Mouse (Mus musculus) brain, embryonic 14.5 days (tissue): ENCODE data around the gene Map1b.

Source experiments
- CTCF ChIP-seq: fragments of 200-500 bp; IDR thresholded peaks from 2 replicates; pipeline ENCODE4 v1.5.1; 2012; ENCODE audit warnings: inconsistent platforms, mild to moderate bottlenecking, moderate library complexity, borderline replicate concordance; ENCODE audit not compliant: insufficient read depth, insufficient read length; ENCODE audit errors: extremely low read depth
- POLR2A ChIP-seq: fragments of 200-500 bp; IDR thresholded peaks from 2 replicates; pipeline ENCODE4 v1.6.1; 2012; ENCODE audit warnings: mild to moderate bottlenecking, inconsistent platforms, borderline replicate concordance; ENCODE audit not compliant: poor library complexity, insufficient read depth, insufficient read length, severe bottlenecking; ENCODE audit errors: extremely low read depth

GRCm38 (mm10) chr13:99449547-99449946 is 66.8 kb downstream of the Map1b start:
- TF ChIP-seq CTCF, result no peak
- no peak for TF ChIP-seq POLR2A
